Mouse (Mus musculus) myocyte (in vitro differentiated cells): ENCODE measurements at regions not wholly inside any gene's neighbourhood (a gene's known extent, or its start where the extent isn't known, plus 50 kb on each side); places are given as distances from the start of the nearest gene placed in this dataset.

Experiments
- MAX ChIP-seq: IDR thresholded peaks from one replicate; pipeline ENCODE4 v1.6.1; 2011; ENCODE audit warnings: low read depth, mild to moderate bottlenecking, control low read depth
- POLR2A ChIP-seq: IDR thresholded peaks from one replicate; pipeline ENCODE4 v1.6.1; 2011; ENCODE audit warnings: low read depth, mild to moderate bottlenecking, control low read depth, moderate library complexity; ENCODE audit not compliant: insufficient read length
- POLR2AphosphoS2 ChIP-seq: IDR thresholded peaks from one replicate; pipeline ENCODE4 v1.6.1; 2011; ENCODE audit warnings: low read depth, control low read depth; ENCODE audit not compliant: insufficient read length
- TCF3 ChIP-seq: IDR thresholded peaks from one replicate; pipeline ENCODE4 v1.6.1; 2011; ENCODE audit warnings: low read depth, control low read depth; ENCODE audit not compliant: insufficient read length
- USF1 ChIP-seq: IDR thresholded peaks from one replicate; pipeline ENCODE4 v1.6.1; 2011; ENCODE audit warnings: low read depth, mild to moderate bottlenecking, control low read depth, moderate library complexity

DNA sequence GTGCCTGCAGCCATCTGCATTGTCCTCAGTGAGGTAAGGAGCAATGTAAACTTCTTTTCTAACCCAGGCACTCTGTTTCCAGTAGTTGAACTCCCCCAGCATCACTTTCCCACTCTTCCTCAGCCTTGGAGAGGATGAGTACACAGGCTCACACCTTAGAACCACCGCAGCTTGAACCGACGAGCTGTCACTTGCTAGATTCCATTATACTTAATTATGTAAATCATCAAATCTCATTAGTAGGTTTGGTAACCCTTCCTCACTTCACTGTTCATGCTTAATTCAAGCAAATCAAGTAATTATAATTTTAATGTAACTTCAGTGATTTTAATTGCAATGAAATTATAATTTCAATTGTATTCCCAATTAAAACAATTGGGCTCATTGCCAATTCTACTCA, 408.0 kb downstream of the Med10 start:
- TF ChIP-seq POLR2A = no peak
- TF ChIP-seq TCF3 = no peak
- TF ChIP-seq USF1 = no peak
- TF ChIP-seq MAX = no peak
- no peak for TF ChIP-seq POLR2AphosphoS2
